Mouse (Mus musculus) cerebellum, postnatal 14 days (tissue): ENCODE data around the gene Far2.
"Not testable (repeated sequence)": the region's sequence is repeated elsewhere in the genome, so short reads cannot be mapped to it uniquely, and the experiment has no call there.

ENCODE experiments used
- DNase-seq, 2 experiments: peaks; one replicate each; pipeline ENCODE4 v3.0.0; 2021; ENCODE audit warnings: mixed read lengths in 2 of 2

The Far2 gene

DNA sequence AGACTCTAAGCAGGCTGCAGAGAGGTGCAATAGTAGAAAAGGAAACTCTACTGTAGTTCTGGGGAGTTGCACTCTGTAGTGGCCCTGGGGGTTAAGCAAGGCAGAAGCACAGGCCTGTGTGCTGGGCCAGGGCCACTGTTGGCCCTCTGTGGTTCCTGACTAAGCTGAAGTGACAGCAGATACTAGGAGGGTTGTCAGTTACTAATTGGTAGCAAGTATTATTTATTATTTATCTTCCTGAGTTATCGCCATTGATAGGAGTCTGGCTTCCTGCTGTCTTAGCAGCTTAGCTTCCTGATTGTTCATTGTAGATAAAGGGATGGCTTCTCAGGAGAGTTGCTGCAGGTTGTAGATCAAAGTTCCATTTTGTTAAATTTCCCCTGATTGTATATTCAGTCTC, 73.6 kb downstream of the Far2 start:
- DNase-seq: no peak

DNA sequence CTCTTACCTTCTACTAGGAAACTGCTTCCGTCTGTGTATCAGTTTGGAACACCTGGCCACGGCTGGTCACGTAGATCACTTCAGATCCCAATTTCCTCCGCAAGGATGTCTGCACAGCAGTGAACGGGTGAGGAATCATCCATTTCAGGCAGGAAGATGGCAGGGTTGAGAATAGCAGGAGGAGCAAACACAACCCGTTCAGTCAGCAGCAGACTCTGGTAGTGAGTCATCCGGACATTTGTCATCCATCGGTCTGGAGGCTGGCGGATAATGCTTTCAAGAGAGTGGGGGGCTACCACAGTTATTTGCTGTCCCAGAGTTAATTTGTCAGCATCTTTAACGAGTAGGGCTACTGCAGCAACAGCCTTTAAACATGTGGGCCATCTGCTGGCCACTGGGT, 79.8 kb downstream of the Far2 start:
- not testable (repeated sequence) for DNase-seq

DNA sequence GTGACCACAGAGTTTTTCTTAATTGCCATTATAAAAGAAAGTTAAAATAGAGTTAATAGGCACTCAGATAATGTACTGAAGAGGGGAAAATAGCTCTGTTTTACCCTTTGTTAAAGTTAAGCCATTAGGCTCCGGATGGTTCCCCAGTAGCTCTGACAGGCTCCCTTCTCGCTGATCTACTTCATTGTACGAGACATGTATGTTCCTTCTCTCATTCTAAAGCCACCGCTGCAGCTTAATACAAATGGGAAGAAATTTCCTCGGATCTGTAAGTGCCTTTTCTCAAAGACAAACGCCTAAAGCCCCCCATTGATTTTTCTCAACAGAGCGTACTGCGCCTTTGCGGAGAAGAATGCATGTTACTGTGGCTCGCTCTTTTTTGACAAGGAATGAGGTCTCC, 85.3 kb downstream of the Far2 start:
- DNase-seq: no peak

DNA sequence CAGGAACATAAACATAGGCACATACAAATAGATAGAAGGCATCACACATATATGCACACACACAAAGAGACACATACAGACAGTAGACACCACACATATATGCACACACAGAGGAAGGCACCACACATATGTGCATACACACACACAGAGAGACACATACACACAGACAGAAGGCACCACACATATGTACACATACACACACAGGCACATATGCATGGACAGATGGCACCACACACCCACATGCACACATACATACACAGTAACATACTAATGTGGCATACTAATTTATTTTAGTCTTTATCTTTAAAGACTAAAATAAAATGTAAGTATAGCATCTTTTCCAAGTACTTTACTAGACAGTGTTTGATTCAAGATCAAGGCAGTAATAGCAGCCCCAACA, 86.5 kb downstream of the Far2 start:
- DNase-seq: no peak

DNA sequence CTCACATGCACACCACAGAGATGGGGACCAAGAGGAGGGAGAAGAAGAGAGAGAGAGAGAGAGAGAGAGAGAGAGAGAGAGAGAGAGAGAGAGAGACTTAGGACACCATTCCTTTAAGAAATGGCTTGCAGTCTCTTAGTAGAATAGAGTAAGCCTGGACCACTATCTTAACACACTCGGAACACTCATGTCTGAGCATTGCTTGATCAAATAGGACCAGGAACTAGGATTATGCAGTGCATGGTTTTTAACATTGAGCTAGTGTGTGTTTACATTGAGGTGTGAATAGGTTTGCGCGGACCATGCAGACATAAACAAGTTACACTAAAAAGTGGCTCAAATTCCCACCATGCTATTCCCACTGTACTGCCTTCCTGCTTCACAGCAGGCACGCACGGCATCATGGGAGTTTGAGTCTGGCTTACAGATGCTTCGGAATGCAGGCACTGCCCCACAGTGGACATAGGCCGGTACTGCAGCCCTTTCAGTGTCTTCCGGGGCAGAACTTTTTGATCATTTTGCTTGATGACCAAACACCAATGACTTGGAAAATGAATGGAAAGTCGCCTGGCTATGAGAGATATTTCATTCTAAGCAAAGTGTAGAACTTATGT, 88.8 kb downstream of the Far2 start:
- DNase-seq: peak; percentile 83 to 89

DNA sequence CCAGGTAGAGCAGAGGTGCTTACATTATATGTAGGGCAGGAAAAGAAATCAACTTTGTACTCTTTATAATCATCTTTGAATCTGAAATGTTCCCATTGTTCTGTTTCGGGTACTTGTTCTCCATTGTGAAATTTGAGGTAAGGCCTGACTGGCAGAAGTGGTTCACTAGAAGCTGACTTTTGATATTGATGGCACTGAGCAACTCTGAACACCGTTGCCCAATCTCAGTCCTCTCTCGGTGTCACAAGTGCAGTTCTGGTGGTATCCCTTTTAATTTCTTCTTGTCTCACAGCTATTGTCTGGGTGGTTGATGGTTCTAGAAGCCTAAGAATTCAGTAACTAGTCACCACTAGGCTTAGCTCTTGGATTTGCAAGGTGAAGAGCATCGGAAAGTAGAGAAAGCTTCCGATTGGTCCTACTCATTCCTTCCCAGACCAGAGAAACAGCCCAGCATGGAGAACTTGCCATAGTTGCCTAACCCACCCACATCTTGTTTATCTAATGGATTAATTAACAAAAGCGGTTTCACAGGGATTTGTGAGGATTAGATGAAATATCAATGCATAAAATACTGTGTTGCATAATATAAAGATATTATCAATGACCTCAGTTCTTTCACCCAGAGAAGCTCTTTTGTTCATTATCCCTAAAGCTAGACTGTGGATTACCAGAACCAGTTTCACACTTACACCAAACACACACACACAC, 92.4 kb downstream of the Far2 start:
- DNase-seq: no peak

DNA sequence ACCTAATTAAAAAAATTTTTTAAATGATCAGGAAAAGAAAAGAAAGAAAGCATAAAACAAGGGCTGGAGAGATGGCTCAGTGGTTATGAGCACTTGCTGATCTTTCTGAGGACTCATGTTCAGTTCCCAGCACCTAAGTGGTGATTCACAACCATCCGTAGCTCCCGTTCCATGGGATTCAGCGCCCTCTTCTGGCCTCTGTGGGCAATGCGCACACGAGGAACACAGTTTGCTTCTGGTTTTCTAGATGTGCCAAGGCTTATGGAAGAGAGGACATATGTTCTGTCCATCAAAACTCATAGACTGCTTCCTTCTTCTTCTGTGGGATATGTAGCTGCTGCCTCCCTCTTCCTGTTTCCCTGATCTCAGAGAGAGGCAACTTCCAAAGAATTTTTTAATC, 94.8 kb downstream of the Far2 start:
- DNase-seq: no peak

DNA sequence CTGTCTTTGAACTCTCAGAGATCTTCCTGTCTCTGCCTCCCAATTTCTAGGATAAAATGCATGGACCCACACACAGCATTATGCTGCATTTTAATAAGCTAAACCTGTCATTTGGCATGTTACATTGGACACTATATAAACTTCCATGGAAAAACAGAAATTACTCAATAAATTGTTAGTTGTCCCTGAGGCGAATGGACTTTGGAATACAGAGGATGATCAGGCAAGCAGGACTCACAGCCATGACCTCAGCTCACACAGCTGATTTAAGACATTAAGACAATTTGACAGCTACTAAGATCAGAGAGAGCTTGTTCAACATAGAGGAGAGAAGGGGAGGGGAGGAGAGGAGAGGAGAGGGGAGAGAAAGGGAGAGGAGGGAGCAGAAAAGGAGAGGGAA, 95.4 kb downstream of the Far2 start:
- DNase-seq: no peak

DNA sequence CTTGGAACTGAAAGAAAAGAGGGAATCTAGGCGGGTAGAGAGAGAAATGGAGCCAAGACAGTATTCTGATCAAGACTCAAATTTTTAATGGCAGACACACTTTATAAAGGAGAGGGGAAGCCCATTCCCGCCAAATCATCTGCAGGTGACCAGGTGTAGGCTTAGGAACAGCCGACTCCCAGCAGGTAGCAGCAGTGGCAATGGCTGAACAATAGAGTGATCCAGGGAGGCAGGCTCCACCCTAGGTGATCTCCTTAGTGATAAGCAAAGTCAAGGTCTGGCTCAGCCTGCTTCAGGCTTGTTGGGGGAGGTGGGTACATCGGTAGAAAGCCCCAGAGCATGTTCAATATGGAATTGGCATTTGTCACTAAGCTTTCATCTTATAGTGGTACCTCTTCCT, 105.2 kb downstream of the Far2 start:
- DNase-seq: not testable (repeated sequence)

DNA sequence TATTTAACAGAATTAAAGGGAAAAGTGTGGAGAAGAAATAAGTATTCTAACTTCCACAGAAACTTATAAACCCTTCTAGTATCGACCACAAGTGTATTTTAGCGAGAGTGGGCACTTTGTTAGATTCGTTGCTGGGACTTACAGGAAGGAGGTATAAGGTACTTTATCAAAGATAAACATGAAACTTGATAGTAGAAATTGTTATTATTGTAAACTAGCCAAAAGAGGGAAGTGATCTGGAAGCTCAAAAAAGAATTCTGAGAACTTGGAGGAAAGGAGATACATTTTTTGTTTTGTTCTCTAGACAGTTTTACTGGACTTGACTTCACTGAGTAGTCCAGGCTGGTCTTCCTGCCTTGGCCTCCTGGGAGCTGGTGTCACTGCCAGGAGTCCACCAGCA, 125.8 kb downstream of the Far2 start:
- DNase-seq: no peak

DNA sequence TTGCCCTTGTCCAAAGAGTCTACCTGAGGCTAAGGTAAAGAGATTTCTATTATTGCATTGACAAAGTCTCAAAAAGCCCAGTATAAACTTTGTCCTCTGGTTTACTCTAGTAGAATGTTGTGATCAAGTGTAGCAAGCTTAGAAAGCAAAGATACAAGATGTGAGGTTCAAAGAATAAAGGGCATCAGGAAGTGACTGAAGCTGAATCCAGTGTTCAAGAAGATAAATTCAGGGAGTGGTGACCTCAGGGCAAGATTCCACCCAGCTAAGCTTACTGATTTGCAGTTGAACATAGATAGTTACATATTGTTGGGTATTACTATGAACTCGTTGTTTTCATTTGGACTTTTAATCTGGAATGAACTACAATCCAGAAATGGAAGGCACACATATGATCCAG, 138.6 kb downstream of the Far2 start:
- no peak for DNase-seq

DNA sequence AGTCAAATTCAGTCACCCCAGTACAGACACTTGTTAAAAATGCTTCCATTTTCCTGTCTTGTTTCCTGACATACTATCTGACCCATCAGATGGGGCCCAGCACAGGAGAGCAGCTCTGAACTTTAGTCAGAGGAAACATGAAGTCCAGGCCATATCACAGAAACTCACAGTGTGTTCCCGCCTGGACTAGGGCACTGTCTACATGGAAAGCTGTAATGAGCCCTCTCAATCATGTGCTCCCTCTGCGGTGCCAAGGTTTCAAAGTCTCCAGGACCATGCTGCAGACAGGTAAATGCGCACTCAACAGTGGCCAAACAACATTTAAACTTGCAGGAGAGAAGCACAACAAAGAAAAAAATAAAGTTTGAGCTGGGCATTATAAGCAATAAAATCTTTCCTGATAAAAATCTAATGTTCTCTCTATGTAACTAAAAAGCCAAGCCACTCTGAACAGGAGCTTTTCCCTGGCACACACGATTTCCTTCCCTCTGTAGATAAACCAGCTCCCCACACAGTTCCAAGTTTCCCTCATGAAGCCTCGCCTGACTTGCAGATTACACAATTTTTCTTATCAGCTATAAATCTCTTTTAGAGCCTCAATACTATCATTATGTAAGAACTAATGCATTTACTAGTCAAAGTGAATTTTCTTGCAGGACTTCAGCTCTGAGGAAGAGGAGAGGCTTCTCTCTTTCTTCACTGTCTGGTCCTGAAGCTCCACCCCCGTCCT, 147.1 kb downstream of the Far2 start:
- DNase-seq: no peak

DNA sequence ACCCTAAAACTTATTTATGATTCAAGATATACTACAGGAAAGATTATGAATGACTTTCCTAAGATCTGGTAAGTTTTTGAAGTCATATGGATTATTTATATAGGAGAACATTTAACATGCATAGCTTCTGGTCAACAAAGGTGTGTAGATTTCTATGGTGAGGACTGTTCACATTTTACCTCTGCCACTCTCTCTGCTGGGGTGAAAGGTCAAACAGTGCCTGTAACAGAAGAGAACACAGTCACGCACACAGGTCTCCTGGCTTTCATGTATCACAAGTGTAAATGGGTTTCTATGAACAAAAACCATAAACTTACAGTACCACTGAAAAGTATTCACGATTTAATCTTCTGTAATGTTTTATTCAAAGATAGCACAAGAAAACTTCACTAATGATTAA, 152.1 kb downstream of the Far2 start:
- DNase-seq: no peak

DNA sequence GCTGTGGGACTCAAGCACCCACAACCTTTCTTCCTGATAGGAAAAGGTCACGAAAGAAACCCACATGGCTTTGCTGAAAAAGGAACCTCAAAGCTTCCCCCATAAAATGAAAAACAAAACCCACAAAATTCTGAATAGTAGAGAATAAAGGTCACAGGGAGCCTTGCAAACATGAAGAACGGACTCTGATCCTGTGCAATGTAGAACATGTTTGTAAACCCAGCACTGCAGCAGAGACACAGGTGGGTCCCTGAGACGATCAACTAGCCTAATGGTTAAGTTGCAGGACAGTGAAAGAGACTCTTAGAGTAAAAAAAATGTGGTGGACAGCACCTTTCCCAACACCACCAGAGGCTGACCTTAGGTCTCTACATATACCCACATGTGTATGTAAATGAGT, 152.7 kb downstream of the Far2 start:
- no peak for DNase-seq

DNA sequence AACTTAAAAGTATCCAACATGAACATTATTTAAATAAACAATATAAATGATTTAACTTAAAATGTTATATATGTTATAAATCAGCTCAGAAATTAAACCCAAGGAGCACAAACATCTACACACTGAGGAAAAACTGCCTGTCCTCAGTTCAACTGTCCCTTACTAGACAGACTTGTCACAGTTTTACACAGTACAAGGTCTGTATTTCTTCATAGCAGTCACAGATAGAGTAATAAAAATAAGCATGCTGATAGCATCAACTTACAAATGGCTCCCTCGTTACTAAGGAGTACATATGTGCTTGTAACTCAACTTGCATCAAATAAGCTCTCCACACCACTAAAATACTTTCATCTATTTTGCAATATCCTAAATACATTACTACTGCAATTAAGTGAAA, 158.1 kb downstream of the Far2 start:
- DNase-seq: no peak

DNA sequence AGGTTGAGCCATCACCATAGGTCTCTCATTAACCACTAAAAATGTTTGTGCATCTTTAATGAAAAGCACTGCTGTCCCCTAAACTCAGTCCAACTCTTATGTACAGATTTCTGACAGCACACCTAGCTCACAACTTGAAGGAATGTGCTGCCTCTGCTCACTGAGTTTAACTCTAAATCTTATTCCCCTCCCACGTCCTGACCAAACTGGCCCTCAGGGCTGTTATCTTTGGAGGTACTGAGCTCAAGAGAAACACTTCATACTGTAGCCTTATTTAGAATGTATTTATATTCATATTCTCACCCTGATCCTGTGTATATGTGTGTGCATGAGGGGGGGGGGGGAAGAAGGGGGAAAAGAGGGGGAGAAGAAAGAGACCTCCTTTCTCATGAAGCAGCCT, 160.5 kb downstream of the Far2 start:
- no peak for DNase-seq

DNA sequence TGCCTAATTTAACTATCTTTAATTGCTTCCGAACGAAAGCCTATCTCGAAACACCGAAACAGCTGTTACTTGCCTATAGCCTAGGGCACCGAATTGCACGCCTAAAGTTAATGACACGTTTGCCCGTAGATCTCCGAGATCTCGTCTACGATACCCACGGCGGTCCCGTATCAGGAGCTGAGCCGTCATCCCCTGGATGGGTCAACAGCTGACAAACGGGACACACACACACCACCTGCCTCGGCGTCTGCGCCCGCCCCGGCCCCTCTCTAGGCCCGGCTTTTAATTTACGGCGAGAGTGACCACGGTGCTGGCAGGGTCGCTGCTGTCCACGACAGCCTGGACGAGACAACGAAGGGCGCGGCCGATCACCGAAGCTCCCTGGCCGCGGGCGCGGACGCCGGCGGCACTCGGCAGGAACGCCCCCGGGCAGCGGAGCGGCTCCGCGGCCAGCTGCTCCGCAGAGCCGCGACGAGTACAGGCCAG, 164.4 kb downstream of the Far2 start:
- no peak for DNase-seq

DNA sequence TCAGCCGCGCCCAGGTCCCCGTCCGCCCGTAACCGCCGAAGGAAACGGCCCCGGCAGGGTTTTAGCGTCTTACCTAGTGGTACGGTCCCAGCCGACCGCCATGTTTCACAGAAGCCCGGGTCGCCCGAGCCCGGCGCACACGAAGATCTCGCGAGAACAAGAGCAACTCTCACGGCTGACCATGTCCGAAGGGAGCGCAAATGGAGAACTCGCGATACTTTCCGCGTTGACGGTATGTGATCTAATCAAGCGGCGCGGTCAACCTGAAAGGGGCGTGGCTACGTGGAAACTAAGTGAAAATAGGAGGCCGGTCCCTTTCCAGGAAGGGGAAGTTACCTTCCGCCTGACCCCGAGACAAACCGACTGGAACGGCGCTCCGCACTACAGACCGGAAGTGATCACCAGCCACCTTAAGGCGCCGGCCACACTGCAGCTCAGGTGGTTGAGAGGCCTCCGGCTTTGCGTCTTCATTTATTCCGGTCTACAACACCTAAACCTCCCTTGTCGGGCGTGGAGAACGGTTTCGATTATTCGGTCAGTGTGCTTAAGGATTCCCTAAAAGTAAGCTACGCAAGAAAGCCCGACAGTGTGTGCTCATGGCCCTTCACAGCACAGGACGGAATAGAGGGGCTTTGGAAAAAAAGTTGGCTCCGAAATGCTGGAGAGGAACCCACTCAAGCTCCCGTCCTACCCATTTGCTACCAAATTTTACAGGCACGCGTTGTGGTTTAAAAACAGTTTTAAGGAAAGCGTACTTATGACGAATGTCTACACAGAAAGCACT, 165.0 kb downstream of the Far2 start, which contains the start of gene Ergic2:
TSS of gene Ergic2 (minus strand) at position 478 of the 784 bp plus-strand sequence.
- DNase-seq: peak; percentile 98 to 99

DNA sequence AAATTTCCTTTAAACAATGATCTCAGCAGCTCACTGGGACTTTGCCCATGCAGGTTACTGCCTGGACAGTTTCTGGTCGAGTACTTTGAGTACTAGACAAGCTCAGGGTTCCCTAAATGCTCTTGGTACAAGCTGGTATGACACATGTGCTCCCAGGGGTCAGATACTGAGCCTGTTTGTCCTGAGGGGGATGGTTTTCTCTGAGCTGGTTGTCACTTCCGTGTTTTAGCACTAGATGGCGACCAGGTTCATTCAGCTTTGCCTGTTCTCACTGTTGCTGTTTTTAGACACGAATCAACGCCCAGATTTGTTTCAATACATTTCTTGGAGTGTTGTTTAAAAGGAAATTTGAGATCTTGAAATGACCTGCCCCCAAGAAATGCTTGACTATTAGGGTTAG, 167.7 kb downstream of the Far2 start:
- DNase-seq: peak; percentile 59 to 70

DNA sequence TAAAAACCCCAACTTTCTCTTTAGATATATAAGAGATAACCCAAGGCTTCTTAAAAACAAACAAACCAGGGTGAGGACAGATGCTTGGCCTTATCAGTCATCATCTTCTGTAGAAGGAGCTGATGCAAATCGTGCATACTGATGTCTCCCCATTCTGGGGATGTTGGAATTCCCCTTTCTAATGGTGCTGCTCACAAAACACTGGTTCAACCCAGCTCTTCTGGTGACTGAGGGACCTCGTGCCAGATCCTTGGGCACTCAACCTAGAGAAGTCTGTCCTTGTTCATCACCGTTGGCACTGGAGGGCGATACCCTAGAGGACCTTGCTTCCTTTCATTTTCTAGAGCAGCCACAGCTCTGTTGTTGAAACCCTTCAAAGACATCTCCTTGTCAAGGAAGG, 169.7 kb downstream of the Far2 start:
- DNase-seq: no peak

DNA sequence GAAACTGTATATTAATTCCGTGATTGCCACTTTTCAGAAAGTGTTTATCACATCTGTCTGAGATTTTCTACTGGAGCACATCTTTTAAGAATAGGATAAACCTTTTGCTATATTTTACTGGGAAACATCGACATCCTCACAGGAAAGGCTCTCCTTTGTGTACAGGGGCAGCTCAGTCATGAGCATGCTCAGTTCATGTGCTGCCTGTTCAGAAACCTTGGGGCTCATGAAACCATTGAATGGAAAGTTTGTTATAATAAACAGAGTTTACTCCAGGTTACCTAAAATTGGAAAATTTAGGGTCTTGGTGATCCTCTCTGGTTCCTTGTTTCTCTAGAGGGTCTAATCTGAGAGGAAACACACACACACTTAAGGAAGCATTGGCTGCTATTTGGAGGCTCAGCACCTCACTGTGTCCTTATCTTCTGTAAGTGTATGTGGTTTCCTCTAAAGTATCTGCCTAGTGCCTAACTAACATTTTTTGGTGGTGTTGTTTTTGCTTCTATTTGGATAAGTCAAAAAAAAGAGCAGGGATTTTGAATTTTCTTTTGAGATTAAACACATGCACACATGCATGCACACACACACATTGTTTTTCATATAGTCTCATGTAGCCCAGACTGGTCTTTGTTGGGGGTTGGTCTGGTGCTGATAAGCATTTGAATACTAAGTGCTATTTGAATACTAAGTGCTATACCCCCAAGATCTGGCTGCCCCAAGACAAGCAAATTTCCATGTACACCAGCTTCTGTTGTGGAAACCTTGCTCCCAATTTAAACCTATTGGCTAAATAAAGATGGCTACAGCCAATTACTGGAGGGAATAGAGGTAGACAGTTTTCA, 171.4 kb downstream of the Far2 start:
- no peak for DNase-seq

DNA sequence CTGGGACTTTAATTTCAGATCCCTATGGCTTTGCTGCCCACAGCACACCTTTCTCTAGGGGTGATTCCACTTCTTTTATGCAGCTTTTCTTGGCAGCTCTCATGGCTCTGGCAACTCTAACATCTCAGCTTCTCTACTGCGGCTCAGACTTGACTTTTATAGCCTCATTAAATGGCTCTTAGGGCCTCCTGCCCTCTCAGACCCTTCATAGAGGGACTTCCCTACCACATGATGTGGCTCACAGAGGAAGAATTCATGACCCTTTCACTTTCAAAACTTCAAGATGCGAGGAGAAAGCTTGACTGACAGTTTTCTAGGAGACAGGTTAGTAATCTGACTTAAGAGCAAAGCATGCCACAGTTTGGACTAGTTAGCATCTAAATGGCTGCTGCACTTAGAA, 175.6 kb downstream of the Far2 start:
- DNase-seq: no peak
